Mouse (Mus musculus) liver, embryonic 14.5 days (tissue): ENCODE results near the gene Sgms1.

ENCODE experiments used
- CTCF ChIP-seq: IDR thresholded peaks from 2 replicates; pipeline ENCODE4 v1.5.1; 2016; ENCODE audit warnings: antibody characterized with exemption, low read depth, control low read depth
- EP300 ChIP-seq: IDR thresholded peaks from 2 replicates; pipeline ENCODE4 v1.6.1; 2016; ENCODE audit warnings: antibody characterized with exemption, low read depth

- TF ChIP-seq CTCF (no peak), EP300 (no peak)
Measured at GRCm38 (mm10) chr19:32179514-32179913, 210.0 kb downstream of the Sgms1 start.
